Mouse (Mus musculus) heart, postnatal 4 days (tissue): ENCODE measurements around the gene Ripor3. TPM values are rescaled to one million over a fixed set of nuclear protein-coding genes. Genes with fewer than 3 reads are reported as not detected.

ENCODE experiments used
- DNase-seq: peaks from one replicate; pipeline ENCODE4 v3.0.0; 2021
- total RNA-seq, 2 experiments: library from RNA; stranded (reverse); gene quantifications; 2 replicates each; pipeline ENCODE4 v1.2.3; 2021

The Ripor3 gene
- total RNA-seq, 2 experiments from 2014 or later, result 0.45 to 0.91 TPM

GRCm38 (mm10) chr2:167930975-167931374 lies 79.4 kb downstream of the Ripor3 start:
- no peak for DNase-seq

Other genes starting within 250 kb of the Ripor3 start
- 10 to 100 TPM; 37.7 to 38.1 TPM for gene Ptpn1, start 78.6 kb downstream of the Ripor3 start, total RNA-seq
- 1 to 10 TPM; 4.0 to 4.5 TPM for gene Pard6b, start 70.4 kb upstream of the Ripor3 start, total RNA-seq
- 10 to 100 TPM; 69.1 to 70.2 TPM for gene Adnp, start 196.5 kb upstream of the Ripor3 start, total RNA-seq
- gene Gm20716, start 219.7 kb upstream of the Ripor3 start, total RNA-seq, result 10 to 100 TPM; 23.0 to 32.3 TPM
- 10 to 100 TPM; 50.8 to 60.8 TPM for gene Dpm1, start 220.0 kb upstream of the Ripor3 start, total RNA-seq
- 1 to 10 TPM; 6.7 to 8.1 TPM for gene Mocs3, start 220.0 kb upstream of the Ripor3 start, total RNA-seq